Mouse (Mus musculus): ENCODE measurements at regions not wholly inside any gene's neighbourhood (a gene's known extent, or its start where the extent isn't known, plus 50 kb on each side); places are given as distances from the start of the nearest gene placed in this dataset.
A peak's percentile ranks its signal among the peaks of the same experiment; 100 is the strongest.

DNA sequence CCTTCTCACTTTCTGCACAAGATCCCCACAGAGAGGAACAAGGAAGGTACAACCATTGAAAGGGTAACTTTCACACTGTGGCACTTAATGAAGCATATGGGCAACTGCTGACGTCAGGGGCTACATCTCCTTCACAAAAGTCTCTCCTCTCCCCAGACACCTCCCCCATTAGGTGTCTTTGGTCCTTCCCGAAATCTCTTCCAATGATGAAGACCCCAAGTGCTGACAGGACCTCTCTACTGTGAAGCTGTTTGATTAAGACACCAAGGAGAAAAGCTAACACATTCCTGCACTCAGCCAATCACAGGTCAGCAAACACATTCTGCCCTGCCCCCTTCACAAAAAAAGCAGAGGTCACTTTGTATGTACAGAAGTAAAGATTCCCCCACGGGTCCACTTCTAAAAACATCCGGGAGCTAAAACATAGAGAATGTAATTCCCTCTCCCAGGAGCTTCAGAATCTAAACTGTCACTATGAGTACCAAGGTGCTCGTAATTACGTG, 72.3 kb upstream of the Tln2 start:
- Histone ChIP-seq H3K4me3 (ENCODE audit: insufficient read depth, low read length) (peak overlapping the region; percentile 89), H3K4me1 (ENCODE audit: control insufficient read depth, insufficient read depth, low read length) (peaks cover 11% of the 10 kb centered on the region), H3K27ac (ENCODE audit: insufficient read depth, low read length) (no peak overlapping the region)
- no peak for TF ChIP-seq POLR2A (IDR thresholded peaks at IDR 0.05; ENCODE audit: low read depth, low read length)
- no peak for TF ChIP-seq CTCF (IDR thresholded peaks at IDR 0.05; ENCODE audit: borderline replicate concordance, insufficient read depth, low read length)

DNA sequence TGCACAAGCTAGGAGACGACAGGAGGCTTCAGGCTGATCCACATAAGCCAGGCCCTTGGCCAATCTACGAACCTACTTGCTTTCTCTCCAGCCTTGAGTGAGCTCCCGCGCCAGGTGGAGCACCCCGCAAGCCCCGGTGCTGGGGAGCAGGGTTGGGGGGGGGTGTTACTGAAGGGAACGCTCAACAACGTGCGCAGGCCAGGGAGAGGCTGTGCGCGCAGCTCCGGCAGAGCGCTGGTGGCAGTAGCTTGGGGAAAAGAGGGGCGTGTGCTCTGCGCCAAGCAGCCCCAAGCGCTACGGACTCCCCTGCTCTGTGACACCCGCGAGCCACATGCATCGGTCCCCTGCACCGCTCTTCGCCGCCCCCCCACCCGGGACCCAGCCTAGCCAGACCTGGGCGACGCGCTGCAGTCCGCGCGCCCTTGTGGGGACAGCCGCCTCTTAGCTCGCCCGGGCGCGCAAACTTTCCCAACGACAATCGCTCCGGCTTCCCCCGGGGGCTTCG, 73.1 kb upstream of the Tln2 start:
- H3K27ac ChIP-seq (ENCODE audit: insufficient read depth, low read length), result no peak overlapping the region
- H3K4me3 ChIP-seq (ENCODE audit: insufficient read depth, low read length), result peak overlapping the region; percentile 89
- TF ChIP-seq CTCF (IDR thresholded peaks at IDR 0.05; ENCODE audit: borderline replicate concordance, insufficient read depth, low read length), result no peak
- no peak for TF ChIP-seq POLR2A (IDR thresholded peaks at IDR 0.05; ENCODE audit: low read depth, low read length)
- H3K4me1 ChIP-seq (ENCODE audit: control insufficient read depth, insufficient read depth, low read length), result peaks cover 8% of the 10 kb centered on the region

GRCm38 (mm10) chr9:67633026-67633741, 73.7 kb upstream of the Tln2 start:
- TF ChIP-seq POLR2A (IDR thresholded peaks at IDR 0.05; ENCODE audit: low read depth, low read length) (no peak), CTCF (IDR thresholded peaks at IDR 0.05; ENCODE audit: borderline replicate concordance, insufficient read depth, low read length) (no peak)
- H3K4me1 ChIP-seq (ENCODE audit: control insufficient read depth, insufficient read depth, low read length), result peaks cover 8% of the 10 kb centered on the region
- 0 out of 2 replicates have a peak overlapping the region, but pooled peaks have one; percentile 4 for H3K27ac ChIP-seq (ENCODE audit: insufficient read depth, low read length)
- H3K4me3 ChIP-seq (ENCODE audit: insufficient read depth, low read length), result peak overlapping the region; percentile 89

GRCm38 (mm10) chr9:67633761-67634441, 74.4 kb upstream of the Tln2 start:
- TF ChIP-seq POLR2A (IDR thresholded peaks at IDR 0.05; ENCODE audit: low read depth, low read length) (peak; percentile 79), CTCF (IDR thresholded peaks at IDR 0.05; ENCODE audit: borderline replicate concordance, insufficient read depth, low read length) (no peak)
- H3K4me1 ChIP-seq (ENCODE audit: control insufficient read depth, insufficient read depth, low read length), result peaks cover 8% of the 10 kb centered on the region
- H3K27ac ChIP-seq (ENCODE audit: insufficient read depth, low read length), result peak overlapping the region; percentile 63; the same call in 1 of the 2 replicates
- H3K4me3 ChIP-seq (ENCODE audit: insufficient read depth, low read length), result peak overlapping the region; percentile 89

- Histone ChIP-seq H3K4me3 (ENCODE audit: insufficient read depth, low read length) (no peak overlapping the region), H3K4me1 (ENCODE audit: control insufficient read depth, insufficient read depth, low read length) (no peaks in the 10 kb centered on the region), H3K27ac (ENCODE audit: insufficient read depth, low read length) (no peak overlapping the region)
- no peak for TF ChIP-seq CTCF (IDR thresholded peaks at IDR 0.05; ENCODE audit: borderline replicate concordance, insufficient read depth, low read length)
- no peak for TF ChIP-seq POLR2A (IDR thresholded peaks at IDR 0.05; ENCODE audit: low read depth, low read length)
Measured at GRCm38 (mm10) chr9:67646820-67647219, 87.3 kb upstream of the Tln2 start.

DNA sequence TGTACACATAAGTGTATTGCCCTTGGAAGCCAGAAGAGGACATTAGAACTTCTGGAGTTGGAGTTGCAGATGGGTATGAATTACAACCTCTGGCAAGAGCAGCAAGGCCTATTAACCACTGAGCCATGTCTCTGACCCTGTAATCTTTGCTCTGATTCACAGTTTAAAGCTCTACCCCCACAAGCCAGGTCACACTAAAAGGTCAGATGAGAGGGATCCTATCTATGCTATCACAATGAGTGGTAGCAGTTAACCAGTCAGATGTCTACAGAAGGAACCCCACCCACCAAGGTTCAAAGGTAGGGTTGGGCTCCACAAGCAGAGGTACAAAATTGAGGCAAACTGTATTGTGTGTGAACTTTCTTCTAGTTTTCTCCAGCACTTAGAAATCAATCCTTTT, 94.5 kb upstream of the C2cd4b start:
- no peak overlapping the region for H3K4me3 ChIP-seq (ENCODE audit: insufficient read depth, low read length)
- TF ChIP-seq CTCF (IDR thresholded peaks at IDR 0.05; ENCODE audit: borderline replicate concordance, insufficient read depth, low read length), result no peak
- TF ChIP-seq POLR2A (IDR thresholded peaks at IDR 0.05; ENCODE audit: low read depth, low read length), result no peak
- no peak overlapping the region for H3K27ac ChIP-seq (ENCODE audit: insufficient read depth, low read length)
- no peaks in the 10 kb centered on the region for H3K4me1 ChIP-seq (ENCODE audit: control insufficient read depth, insufficient read depth, low read length)

DNA sequence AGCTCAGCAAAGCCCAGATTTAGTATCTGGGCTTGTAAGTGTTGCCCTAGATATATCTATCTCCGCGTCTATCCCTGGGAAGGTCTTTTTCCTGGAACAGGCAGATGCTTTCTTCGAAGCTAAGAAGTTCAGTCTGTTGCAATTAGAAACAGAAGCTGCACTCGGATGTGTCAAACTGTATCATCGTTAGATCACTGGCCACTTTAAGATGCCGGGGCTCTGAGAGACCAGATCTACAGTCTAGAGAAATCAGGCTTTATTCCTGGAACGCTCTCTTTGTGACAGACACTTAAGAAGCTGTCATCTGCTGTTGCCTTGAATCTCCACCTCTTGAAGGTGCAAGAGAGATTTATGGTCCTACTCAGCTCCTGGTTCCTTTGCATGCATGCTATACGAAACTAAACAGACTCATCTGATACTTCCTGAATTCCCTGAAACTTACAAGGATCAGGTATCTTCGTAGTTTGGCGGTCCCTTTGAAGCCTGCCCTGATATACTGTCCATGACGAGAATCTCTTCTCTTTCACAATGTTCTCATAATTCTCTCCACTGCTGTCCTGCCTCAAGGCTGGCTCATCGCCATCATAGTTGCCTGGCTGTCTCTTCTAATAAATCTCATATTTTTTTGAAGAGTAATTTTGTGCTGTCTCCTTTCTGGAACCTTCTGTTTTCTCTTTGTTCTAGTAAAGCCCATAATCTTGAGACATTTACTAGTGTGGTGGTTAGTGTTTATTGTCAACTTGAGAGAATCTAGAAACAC, 88.8 kb upstream of the C2cd4b start:
- Histone ChIP-seq H3K4me1 (ENCODE audit: control insufficient read depth, insufficient read depth, low read length) (no peaks in the 10 kb centered on the region), H3K4me3 (ENCODE audit: insufficient read depth, low read length) (no peak overlapping the region), H3K27ac (ENCODE audit: insufficient read depth, low read length) (no peak overlapping the region)
- TF ChIP-seq POLR2A (IDR thresholded peaks at IDR 0.05; ENCODE audit: low read depth, low read length), result no peak
- TF ChIP-seq CTCF (IDR thresholded peaks at IDR 0.05; ENCODE audit: borderline replicate concordance, insufficient read depth, low read length), result no peak

DNA sequence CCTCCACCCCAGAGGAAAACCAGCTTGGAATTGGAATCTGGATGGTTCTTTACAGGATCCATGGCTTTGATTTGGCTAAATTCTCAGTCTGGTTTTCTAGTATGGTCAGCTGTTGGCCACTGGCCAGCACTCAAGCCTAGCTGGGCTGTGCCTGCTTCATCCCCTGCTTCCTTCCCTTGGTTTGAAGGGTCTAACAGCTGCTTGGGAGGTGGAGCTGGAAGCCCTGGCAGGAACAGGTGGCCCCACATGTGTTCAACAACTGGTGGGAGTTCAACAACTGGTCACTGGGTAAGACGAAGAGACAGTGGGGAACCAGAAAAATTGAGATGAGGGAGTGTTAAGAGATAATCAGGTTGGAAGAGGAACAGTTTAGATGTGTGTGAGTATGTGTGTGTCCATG, 82.3 kb upstream of the C2cd4b start:
- no peak overlapping the region for H3K27ac ChIP-seq (ENCODE audit: insufficient read depth, low read length)
- TF ChIP-seq POLR2A (IDR thresholded peaks at IDR 0.05; ENCODE audit: low read depth, low read length), result no peak
- TF ChIP-seq CTCF (IDR thresholded peaks at IDR 0.05; ENCODE audit: borderline replicate concordance, insufficient read depth, low read length), result no peak
- no peak overlapping the region for H3K4me3 ChIP-seq (ENCODE audit: insufficient read depth, low read length)
- no peaks in the 10 kb centered on the region for H3K4me1 ChIP-seq (ENCODE audit: control insufficient read depth, insufficient read depth, low read length)

DNA sequence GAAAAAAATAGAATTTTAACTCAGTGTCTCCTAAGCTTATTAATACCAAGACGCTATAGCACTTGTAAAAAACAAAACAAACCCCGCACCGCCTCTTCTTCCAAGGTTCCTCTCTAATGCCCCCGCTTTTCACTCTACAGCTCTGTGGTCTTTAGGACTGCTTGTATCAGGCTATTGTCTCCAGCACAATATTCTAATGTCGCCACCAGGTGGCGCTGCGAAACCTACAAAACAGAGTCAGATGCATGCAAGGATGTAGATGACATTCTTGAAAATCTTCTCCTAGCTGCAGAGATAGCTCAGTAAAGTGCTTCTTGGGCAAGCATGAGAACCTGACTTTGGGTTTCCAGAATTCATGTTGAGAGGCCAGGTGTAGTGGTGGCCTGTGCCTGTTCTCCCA, 75.9 kb upstream of the C2cd4b start:
- H3K27ac ChIP-seq (ENCODE audit: insufficient read depth, low read length), result no peak overlapping the region
- no peaks in the 10 kb centered on the region for H3K4me1 ChIP-seq (ENCODE audit: control insufficient read depth, insufficient read depth, low read length)
- H3K4me3 ChIP-seq (ENCODE audit: insufficient read depth, low read length), result no peak overlapping the region
- TF ChIP-seq POLR2A (IDR thresholded peaks at IDR 0.05; ENCODE audit: low read depth, low read length) (no peak), CTCF (IDR thresholded peaks at IDR 0.05; ENCODE audit: borderline replicate concordance, insufficient read depth, low read length) (peak; percentile 45; the same call in 1 of the 2 replicates)
